Mouse (Mus musculus) regulatory T cell (primary cell): ENCODE measurements around the gene Il5ra.

Source experiments
- in situ Hi-C: fragments of 300-600 bp; cut with MboI, MseI; formaldehyde crosslinking; loops from one replicate; pipeline ENCODE4 v1.15.1; 2025; ENCODE audit warnings: high pct_unique_total_duplicates

Il5ra gene

DNA sequence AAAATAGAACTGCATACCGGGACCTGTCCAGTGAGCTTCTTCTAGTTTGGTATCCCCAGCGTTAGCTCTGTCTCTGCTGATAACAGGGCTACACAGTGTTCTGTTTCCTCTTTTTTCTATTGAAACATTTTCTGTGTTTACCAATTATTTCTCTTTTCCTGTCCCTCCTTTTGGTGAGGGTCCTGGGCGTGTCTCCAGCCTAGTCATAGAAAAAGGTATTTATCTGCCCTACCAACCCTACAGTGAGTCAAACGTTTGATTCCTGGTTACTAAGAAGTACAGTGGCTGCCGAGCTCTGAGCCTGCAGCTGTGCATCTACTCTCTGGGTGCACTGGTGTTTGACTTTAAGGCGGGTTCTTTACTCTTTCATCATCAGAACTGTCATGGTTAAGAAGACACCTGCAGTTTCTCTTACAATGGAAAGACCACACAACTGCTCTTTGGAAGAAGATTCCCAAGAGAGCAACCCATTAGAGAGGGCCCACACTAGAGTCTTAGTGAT lies at the start of gene Il5ra:
TSS of gene Il5ra (minus strand) at position 151 of the 502 bp plus-strand sequence.
- in situ Hi-C loops = no loop called here

DNA sequence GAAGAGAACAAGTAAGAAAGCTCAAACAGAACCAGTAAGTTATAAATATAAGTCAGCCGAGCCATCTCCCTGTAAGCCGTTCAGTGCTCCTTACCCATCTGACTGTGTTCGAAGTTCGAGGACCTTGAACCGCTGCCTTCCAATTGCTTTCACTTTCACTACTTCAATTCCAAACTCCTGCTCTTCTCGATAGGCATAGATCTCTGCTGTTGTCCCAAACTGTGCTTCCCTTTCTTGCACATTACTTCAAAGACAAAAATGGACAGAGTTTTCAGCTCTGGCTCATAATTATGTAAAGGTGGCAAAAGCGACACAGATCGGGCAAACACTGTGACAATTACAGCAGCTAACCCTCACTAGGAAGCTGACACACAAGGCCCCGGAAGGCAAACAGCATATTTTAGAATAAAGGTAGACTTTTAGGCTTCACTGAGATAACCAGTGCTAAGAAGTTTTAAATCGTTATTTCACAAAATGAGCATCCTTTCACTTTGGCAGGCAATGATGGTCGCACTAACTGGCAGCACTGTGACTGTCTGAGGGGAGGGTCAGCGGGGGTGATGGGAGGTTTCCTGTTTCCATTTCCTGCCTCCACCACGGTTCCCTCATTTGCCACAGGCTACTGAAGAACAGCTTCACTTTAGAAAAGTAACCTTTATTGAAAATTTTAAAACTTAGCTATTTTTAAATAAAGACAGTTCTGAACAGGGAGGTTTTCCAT lies 45.4 kb upstream of the Il5ra start:
- in situ Hi-C loops = loop anchor here (10.0 to 25.0 kb wide), 4 partner anchors 1393 to 1868 kb away; partner anchors contain the start of genes Bhlhe40 and Sumf1

DNA sequence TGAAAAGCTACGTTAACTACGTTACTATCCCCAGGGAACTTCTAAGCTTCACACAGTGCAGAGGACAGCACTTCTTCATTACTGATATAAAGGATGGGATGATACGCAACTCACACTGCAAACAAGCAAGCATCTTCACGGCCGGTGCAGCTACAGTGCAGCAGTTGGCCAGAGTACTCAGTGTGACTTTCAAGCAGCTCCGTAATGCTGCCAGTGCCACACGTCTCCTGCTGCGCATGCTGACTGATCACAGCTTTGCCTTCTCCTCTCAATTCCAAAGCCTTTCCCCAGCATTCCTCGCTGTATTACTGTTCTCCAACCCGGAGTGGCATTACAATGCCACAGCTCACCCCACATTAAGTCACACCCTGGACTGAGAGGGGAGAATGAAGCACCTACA lies 44.8 kb upstream of the Il5ra start:
- in situ Hi-C loops = loop anchor here (10.0 to 25.0 kb wide), 4 partner anchors 1394 to 1869 kb away; partner anchors contain the start of genes Bhlhe40 and Sumf1

DNA sequence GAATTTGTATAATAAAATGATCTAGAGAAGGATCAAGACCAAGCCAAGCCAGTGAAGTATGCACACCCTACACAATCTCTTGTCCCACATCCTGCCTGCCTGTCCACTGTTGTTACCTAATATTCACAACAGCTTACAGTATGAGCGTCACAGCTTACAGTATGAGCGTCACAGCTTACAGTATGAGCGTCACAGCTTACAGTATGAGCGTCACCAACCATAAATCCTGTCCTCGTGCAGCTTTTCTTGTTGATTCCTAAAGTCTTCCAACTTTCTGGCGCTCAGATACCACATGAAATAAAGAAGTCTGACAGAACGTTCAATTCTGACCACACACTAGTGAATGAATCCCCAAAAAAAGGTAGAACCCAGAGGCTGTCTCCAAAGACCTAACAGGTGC lies 44.3 kb upstream of the Il5ra start:
- in situ Hi-C loops = loop anchor here (10.0 to 25.0 kb wide), 4 partner anchors 1394 to 1869 kb away; partner anchors contain the start of genes Bhlhe40 and Sumf1

DNA sequence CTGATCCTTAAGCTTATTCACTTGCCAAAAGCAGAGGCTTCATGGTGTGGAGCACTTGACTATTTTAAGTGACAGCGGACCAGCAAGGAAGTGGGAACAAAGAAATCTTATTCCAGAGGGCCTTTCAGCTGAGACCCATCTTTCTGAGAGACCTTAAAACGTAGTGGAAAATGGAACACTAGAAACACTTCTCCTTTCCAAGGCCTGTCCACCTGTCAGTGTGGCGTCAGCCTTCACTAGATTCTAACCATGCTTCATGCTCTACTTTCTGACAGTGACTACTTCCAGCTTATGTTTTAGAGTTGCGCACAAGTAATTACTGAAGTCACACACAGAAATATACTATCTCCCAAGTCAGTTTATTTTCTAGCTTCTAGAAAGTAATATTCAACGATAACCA lies 43.6 kb upstream of the Il5ra start:
- in situ Hi-C loops = loop anchor here (10.0 to 25.0 kb wide), 4 partner anchors 1395 to 1870 kb away; partner anchors contain the start of genes Bhlhe40 and Sumf1

DNA sequence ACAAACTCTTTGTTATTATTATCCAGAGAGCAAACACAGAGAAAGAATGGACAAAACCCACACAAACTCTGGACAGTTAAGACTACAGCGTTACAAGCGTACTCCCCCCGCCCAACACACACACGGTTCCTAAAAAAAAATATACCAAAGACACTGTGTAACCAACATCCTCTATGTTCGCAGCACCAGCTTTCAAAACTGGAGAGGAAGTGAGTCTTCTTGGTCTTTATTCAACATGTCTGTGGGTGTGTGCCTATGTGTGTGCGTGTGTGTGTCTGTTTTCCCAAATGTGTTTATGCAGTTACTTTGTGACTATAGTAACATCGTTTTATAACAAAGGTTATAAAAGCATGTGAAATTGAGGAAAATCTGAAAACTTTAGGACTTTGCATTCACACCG lies 42.6 kb upstream of the Il5ra start:
- in situ Hi-C loops = loop anchor here (10.0 to 25.0 kb wide), 4 partner anchors 1396 to 1871 kb away; partner anchors contain the start of genes Bhlhe40 and Sumf1

DNA sequence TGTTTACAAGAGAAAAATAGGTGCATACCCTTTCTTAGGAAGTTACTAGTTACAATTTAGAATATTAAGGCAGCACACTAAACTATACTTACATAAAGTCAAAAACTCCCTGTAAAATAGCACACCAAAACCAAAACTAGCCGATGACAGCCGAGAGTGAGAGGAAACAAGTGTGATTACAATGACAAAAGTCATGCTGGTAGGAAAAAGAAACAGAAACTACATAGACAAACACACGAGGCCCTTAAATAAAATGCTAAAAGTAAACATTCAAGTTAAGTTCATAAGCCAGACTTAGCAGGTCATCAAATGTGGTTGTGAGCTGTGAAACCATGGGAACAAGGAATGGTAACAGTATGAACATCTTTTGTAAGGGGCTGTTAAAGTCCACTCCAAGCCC lies 38.3 kb upstream of the Il5ra start:
- in situ Hi-C loops = loop anchor here (25.0 kb wide), 3 partner anchors 1400 to 1875 kb away; partner anchors contain the start of genes Bhlhe40 and Sumf1

DNA sequence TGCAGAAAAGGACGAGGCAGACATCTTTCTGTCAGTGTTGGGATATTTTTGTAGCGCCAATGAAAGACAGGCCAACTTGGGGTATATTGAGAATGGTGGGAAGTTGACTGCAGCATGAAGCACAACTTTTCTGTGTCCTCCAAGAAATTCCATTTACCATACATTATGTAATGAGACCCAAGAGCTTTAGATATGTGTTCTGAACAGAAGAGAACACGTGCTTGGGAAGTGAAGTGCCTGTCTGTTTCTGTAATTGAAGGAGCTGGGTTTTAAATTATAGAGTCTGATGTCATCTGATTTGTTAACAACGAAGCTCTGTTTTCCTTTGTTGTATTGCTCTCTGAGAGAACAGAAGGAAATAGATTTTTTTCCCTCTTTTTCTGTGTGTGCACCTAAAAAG lies 21.2 kb upstream of the Il5ra start:
- in situ Hi-C loops = no loop called here

DNA sequence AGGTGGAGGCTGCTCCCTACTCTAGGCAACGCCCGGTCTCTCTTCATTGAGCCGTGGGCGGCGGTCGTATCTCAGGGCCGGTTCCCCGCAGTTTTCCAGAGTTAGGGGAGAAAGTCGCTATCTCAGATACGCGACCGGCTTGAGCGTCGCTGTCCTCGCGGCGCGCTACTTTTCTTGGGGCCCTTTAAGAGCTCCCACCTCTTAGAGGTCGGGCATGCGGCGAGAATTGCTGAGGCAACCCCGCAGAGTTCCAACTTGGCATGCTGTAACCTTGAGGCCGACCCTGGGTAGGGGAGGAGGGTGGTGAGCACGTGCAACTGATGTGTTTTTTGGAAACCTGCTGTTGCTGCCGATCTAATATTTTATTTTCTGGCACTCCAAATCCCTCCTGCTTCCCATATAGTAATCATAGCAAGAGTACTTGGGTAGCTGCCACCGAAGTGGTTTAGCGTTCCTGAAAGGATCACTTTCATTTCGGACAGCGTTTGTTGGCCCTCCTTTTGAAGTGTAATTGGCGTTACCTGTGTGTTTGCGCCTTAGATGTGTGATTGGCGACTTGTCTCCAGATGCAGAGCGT lies 20.5 kb upstream of the Il5ra start:
- in situ Hi-C loops = no loop called here

DNA sequence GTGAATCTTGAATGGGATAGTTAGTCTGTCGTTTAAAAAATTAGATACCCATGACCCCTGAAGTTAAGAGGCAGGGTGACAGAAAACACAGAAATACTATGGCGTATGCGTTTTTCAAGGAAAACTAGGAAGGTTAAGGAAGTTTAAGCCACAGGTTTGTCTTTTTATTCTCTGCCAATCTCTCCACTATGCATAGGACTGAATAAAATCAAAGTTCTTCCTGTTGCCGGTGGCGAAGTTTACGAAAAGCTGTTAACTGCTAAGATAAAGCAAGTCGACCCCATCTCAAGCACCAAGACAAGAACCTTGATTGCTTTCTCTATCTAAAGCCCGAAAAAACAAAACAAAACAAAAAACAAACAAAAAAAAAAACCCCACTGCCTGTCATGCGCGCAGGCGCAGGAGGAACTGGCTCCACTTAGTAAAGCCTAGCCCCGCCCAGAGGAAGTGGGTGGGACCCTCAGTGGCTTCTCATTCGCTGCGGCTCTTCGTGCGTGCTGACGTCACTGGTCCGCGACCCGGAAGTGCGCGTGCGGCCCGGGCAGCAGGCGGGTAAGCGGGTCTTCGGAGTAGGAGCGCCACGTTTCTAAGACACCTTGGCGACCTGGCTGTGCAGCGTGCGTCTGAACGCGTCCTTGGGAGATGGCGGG lies 19.9 kb upstream of the Il5ra start, which contains the start of gene Trnt1:
TSS of gene Trnt1 (plus strand) at position 481 of the 650 bp plus-strand sequence.
- in situ Hi-C loops = no loop called here

DNA sequence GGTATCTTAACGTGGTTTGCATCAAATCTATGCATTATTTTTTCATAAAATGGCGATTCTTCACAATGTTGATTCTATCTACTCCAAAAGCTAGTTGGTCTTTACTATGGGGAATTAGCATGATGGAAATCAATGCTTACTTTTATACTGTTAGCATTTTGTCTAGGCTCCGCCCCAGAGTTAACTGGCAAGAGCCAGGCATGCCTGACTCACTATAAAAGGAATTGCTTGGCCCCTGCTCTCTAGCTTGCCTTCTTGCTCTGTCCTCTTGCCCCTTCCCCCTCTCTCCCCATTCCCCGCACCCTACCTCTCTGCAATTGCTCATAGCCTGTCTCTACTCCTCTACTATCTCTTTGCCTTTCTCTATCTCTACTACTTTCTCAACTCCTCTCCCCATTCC lies 17.9 kb upstream of the Il5ra start:
- in situ Hi-C loops = no loop called here

DNA sequence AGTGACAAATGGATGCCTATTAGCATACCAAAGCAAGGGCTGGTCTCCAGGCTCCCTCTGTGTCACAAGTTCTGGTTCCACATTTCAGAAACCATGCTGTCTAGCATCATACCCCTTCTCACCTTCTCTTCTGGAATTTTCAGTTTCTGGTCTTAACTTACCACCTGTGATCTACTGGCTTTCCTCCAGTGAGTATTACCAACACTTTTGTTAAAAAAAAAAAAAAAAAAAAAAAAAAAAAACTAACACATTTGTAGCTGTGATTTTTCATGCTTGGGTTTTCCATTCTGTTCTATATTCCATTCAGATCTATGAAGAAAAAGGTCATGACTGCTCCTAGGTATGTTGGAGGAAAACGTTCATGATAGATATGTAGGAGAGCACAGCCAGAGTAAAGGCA lies 17.1 kb upstream of the Il5ra start:
- in situ Hi-C loops = no loop called here

DNA sequence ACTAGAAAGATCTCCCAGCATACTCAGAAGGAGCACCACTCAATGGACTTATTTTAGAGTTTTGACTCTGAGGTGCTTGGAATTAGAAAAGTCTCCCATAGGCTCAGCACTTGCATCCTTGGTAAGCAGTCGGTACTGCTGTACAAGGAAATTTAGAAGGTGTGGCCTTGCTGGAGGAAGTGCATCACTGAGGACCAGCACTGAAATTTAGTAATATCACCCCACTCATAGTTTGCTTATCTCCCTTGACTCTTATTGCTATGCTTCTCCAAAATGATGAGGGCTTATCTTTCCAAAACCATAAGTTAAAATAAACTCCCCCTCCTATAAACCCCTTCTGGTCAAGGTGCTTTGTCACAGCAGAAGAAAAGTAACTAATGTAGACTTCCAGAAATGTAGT lies 12.6 kb upstream of the Il5ra start:
- in situ Hi-C loops = no loop called here

DNA sequence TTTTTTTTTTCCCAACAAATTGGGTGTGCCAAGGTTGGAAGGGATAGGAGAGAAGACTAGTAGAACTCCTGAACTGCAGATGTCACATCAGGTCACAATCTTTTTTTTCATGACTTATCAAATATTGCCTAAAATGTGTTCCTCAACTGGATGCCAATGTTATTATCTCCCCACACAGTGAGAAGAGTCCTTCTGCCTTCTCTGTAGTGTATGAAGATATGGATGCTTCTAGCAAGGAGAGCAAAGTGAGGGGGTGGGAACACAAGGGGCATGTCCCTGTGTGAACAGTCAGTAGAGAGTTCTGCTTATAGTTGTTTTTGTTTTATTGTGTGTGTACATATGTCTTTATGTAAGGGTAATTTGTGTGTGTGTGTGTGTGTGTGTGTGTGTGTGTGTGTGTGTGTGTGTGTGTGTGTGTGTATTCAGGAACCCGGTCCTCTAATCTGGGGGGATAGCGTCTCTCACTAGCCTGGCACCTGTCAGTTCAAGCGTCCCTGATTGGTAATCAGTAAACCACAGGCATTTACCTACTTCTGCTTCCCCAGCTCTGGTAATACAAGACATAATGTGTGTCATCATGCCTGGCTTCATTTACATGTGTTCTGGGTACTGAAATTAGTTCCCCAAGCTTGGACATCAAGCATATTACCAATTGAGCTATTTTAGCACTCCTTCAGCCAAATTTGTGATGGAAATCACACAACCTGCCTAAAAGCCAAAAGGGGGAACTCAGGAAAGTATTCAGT lies 11.8 kb upstream of the Il5ra start:
- in situ Hi-C loops = no loop called here

DNA sequence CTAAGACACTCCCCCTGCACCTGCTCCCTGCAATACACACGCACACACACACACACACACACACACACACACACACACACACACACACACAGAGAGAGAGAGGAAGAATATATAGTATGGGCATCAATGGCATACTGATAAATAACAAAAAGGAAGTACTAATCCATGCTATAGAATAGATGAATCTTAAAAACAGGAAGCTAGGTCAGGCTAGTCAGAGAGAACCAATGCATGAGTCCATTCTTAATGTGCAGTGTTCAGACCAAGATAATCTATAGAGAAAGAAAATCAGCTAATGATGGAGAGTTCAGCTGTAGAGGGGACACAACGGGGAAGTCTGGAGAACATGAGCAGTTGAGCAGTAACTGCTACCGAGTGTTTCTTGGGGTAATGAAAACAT lies 9.5 kb upstream of the Il5ra start:
- in situ Hi-C loops = no loop called here

DNA sequence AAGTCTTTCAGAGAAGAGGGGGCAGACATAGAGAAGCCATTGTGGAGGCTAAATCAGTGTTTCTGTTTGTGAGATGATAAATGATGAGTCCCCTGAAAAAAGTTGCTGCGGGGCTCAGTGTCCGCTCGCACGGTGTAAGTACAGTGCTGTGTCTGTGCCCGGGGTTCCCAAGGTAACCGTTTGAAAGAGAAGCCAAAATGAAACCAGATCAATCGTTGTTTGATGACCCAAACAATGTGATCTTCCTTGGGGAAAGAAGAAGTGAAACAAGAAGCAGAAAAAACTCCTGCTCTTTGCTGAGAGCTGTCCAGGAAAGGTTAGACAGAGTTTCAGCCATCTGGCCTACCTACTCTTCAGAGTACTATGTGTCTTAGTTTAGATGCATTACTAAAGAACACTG lies 1.5 kb upstream of the Il5ra start:
- in situ Hi-C loops = no loop called here

DNA sequence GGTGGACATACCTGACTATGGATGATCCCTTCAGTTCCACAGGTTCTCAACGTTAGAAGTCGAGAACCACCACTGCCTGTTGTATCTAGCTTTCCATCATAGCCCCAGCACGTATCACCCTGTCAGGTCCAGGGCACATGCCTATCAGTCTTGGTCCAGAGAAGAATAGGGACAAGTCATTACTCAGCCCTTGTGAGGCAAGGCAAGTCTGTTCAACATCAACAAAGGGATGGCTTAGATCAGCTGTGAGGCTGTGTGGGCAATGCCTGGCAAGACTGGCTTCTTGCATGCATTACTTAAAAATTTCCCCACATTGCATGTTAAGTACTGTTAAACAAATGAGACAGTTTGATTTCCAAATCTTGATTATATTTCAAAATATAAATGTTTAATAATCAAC lies 1.0 kb downstream of the Il5ra start:
- in situ Hi-C loops = no loop called here

DNA sequence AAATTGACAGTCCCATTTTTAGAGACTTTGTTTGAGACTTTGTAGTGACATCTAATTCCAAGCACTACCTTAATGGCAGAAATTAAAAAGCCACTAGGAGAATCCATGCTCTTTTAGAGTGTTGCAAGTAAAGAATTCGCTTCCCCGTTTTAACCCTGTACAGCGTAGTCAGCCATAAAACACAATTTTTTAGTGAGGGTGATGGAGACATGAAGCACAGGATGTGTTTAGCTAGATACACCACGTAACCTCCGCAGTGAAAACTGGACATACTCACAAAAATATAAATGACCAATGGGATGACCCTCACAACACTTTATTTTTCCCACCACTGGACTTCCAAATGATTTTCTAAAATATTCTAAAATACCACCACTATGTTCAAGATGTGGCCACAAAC lies 1.6 kb downstream of the Il5ra start:
- in situ Hi-C loops = no loop called here

DNA sequence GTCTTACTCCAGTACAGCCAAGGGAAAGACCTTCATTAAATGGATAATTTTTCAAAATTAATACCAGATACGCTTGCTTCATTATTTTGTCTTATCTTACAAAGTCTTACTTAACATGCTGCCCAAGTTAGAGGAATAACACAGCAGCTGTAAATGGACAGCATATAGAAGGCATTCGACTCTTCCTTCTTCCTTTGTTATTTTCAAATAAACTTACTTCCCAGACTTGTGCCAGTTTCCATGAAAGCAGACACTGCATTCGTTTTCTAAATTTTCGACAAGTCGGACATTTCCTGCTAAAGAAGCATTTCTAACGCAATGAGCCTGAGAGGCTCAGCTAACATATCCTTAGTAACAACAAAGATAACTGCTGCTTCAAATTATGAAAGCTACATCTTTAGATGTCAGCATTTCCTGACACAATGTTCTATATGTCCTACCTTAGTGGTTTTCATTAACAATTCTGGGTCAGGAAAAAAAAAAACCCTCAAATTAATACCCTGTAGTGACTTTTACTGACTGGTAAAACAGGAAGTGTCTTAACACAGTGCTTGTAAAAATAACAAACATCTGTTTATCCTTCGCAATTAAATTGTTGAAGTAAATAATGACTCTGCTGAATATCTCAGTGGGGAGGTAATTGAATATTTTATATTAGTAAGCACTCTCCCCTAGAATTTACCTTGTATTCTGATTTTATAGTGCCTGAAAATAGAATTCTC lies 3.0 kb downstream of the Il5ra start:
- in situ Hi-C loops = no loop called here

DNA sequence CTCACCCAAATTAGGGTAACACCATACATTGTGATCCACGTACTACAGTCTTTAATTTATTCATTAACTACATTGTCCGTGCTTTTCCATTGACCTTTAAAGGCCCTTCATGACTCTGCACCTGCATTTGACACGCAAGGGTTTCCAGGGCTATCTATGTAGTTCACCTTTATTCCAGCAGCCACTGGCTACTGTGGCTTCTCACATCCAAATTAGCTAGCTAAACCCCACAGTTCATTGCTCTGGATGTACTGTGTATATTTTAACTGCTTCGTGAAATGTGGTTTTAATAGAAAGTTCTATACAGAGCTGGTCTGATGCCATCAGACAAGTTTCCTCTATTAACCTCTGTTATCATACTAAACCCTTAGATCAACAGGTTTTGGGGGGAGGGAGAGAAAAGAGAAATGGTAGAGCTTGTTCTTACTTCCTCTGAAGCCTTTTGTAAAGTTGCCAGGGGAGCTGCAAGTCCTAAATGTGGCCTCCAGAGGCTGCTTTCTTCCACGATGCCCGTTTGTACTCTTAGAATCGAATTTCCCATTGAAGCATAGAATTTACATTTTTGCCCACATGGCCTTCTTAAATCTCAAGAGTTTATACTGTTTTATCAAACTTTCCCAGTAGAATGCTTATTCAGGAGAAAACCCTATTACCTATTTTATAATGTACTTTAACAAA lies 5.1 kb downstream of the Il5ra start:
- in situ Hi-C loops = no loop called here
